Mouse (Mus musculus) E14TG2a.4 (cell line): ENCODE data around the gene Ing2.

Source experiments
- H3K27me3 ChIP-seq: 2 replicates; pipeline ENCODE4 v1.6.1; 2014; ENCODE audit warnings: low read length, control low read depth; ENCODE audit not compliant: insufficient read depth
- H3K36me3 ChIP-seq: 2 replicates; pipeline ENCODE4 v1.6.1; 2014; ENCODE audit warnings: low read length, control low read depth; ENCODE audit not compliant: insufficient read depth
- H3K4me1 ChIP-seq: replicated peaks from 2 replicates; pipeline ENCODE4 v1.6.1; 2014; ENCODE audit warnings: low read depth, low read length, control low read depth
- H3K4me3 ChIP-seq: replicated peaks from 2 replicates; pipeline ENCODE4 v1.5.1; 2014; ENCODE audit warnings: mild to moderate bottlenecking, low read length
- H3K9me3 ChIP-seq: 2 replicates; pipeline ENCODE4 v1.6.1; 2014; ENCODE audit warnings: low read length, control low read depth
- CTCF ChIP-seq: conservative IDR thresholded peaks from 2 replicates; pipeline ENCODE4 v1.5.1; 2014; ENCODE audit warnings: low read length
- NANOG ChIP-seq: IDR thresholded peaks from 2 replicates; pipeline ENCODE4 v1.6.1; 2014; ENCODE audit warnings: borderline replicate concordance, low read length, mixed read lengths
- POU5F1 ChIP-seq: IDR thresholded peaks from 2 replicates; pipeline ENCODE4 v1.6.1; 2014; ENCODE audit warnings: low read length, borderline replicate concordance

Gene Ing2

GRCm38 (mm10) chr8:47683994-47684393 is 8.6 kb upstream of the Ing2 start:
- Histone ChIP-seq H3K9me3 (no peaks in the 10 kb centered on the region), H3K27me3 (0 out of 2 replicates have a peak, but pooled peaks cover 2% of the 10 kb centered on the region), H3K4me1 (peaks cover 15% of the 10 kb centered on the region), H3K4me3 (no peak overlapping the region), H3K36me3 (peaks cover 9% of the 10 kb centered on the region)
- no peak for TF ChIP-seq NANOG
- no peak for TF ChIP-seq CTCF
- TF ChIP-seq POU5F1: no peak

GRCm38 (mm10) chr8:47680306-47680705 is 5.0 kb upstream of the Ing2 start:
- TF ChIP-seq POU5F1: no peak
- no peak for TF ChIP-seq CTCF
- TF ChIP-seq NANOG: no peak
- H3K36me3 ChIP-seq: peaks cover 9% of the 10 kb centered on the region
- peaks cover 28% of the 10 kb centered on the region for H3K4me1 ChIP-seq
- no peaks in the 10 kb centered on the region for H3K9me3 ChIP-seq
- no peak overlapping the region for H3K4me3 ChIP-seq
- no peaks in the 10 kb centered on the region for H3K27me3 ChIP-seq

- Histone ChIP-seq H3K9me3 (no peaks in the 10 kb centered on the region), H3K27me3 (no peaks in the 10 kb centered on the region)
- no peak for TF ChIP-seq NANOG
- peak; percentile 28 for TF ChIP-seq CTCF
- no peak for TF ChIP-seq POU5F1
Observed at GRCm38 (mm10) chr8:47679603-47680002, 4.2 kb upstream of the Ing2 start.

GRCm38 (mm10) chr8:47676631-47677030 is 1.3 kb upstream of the Ing2 start:
- Histone ChIP-seq H3K4me3 (peak overlapping the region; percentile 99), H3K4me1 (peaks cover 29% of the 10 kb centered on the region), H3K36me3 (0 out of 2 replicates have a peak, but pooled peaks cover 3% of the 10 kb centered on the region), H3K27me3 (no peaks in the 10 kb centered on the region), H3K9me3 (no peaks in the 10 kb centered on the region)
- no peak for TF ChIP-seq POU5F1
- TF ChIP-seq NANOG: no peak
- TF ChIP-seq CTCF: no peak

More at GRCm38 (mm10) chr8:47679603-47680002, 4.2 kb upstream of the Ing2 start:
- H3K36me3 ChIP-seq: peaks cover 9% of the 10 kb centered on the region
- H3K4me3 ChIP-seq: no peak overlapping the region
- H3K4me1 ChIP-seq: peaks cover 28% of the 10 kb centered on the region

GRCm38 (mm10) chr8:47676224-47676623 is 868 bp upstream of the Ing2 start:
- Histone ChIP-seq H3K4me1 (peaks cover 26% of the 10 kb centered on the region), H3K9me3 (no peaks in the 10 kb centered on the region), H3K36me3 (0 out of 2 replicates have a peak, but pooled peaks cover 3% of the 10 kb centered on the region), H3K27me3 (no peaks in the 10 kb centered on the region), H3K4me3 (peak overlapping the region; percentile 99)
- TF ChIP-seq CTCF: no peak
- TF ChIP-seq POU5F1: no peak
- TF ChIP-seq NANOG: no peak

GRCm38 (mm10) chr8:47675786-47676185 is 430 bp upstream of the Ing2 start:
- Histone ChIP-seq H3K27me3 (no peaks in the 10 kb centered on the region), H3K4me1 (peaks cover 26% of the 10 kb centered on the region), H3K4me3 (peak overlapping the region; percentile 99), H3K36me3 (0 out of 2 replicates have a peak, but pooled peaks cover 2% of the 10 kb centered on the region), H3K9me3 (no peaks in the 10 kb centered on the region)
- TF ChIP-seq CTCF: no peak
- TF ChIP-seq NANOG: no peak
- TF ChIP-seq POU5F1: no peak

GRCm38 (mm10) chr8:47674140-47674776 is 1.1 kb downstream of the Ing2 start:
- H3K4me3 ChIP-seq: peak overlapping the region; percentile 99

GRCm38 (mm10) chr8:47673317-47674139 is 1.8 kb downstream of the Ing2 start:
- Histone ChIP-seq H3K9me3 (no peaks in the 10 kb centered on the region), H3K4me3 (peak overlapping the region; percentile 99), H3K4me1 (peaks cover 25% of the 10 kb centered on the region), H3K36me3 (peaks cover 6% of the 10 kb centered on the region), H3K27me3 (no peaks in the 10 kb centered on the region)
- TF ChIP-seq NANOG (no peak), POU5F1 (no peak), CTCF (no peak)

More at GRCm38 (mm10) chr8:47674140-47674776, 1.1 kb downstream of the Ing2 start:
- Histone ChIP-seq H3K36me3 (no peaks in the 10 kb centered on the region), H3K4me1 (peaks cover 26% of the 10 kb centered on the region), H3K9me3 (no peaks in the 10 kb centered on the region), H3K27me3 (no peaks in the 10 kb centered on the region)
- TF ChIP-seq CTCF (no peak), POU5F1 (no peak), NANOG (no peak)

- Histone ChIP-seq H3K9me3 (no peaks in the 10 kb centered on the region), H3K4me1 (peaks cover 11% of the 10 kb centered on the region), H3K36me3 (peaks cover 32% of the 10 kb centered on the region), H3K27me3 (no peaks in the 10 kb centered on the region), H3K4me3 (no peak overlapping the region)
- no peak for TF ChIP-seq POU5F1
- no peak for TF ChIP-seq NANOG
- TF ChIP-seq CTCF: no peak
Observed at GRCm38 (mm10) chr8:47664231-47664785, 11.0 kb downstream of the Ing2 start.
